Mouse (Mus musculus): Measurements from ENCODE around the gene Fam71f2. TPM values are rescaled to one million over a fixed set of nuclear protein-coding genes. Genes with fewer than 3 reads are reported as not detected.

The Fam71f2 gene
- polyA plus RNA-seq, 1 experiment: not detected

- Histone ChIP-seq H3K9me3 (ENCODE audit: control insufficient read depth, low read length) (no peaks in the 10 kb centered on the region), H3K27me3 (ENCODE audit: control insufficient read depth) (peaks cover 23% of the 10 kb centered on the region), H3K4me1 (ENCODE audit: control insufficient read depth) (peaks cover 18% of the 10 kb centered on the region), H3K4me3 (replicated peaks) (no peak overlapping the region), H3K36me3 (ENCODE audit: control insufficient read depth) (peaks cover 1% of the 10 kb centered on the region)
- no peak for TF ChIP-seq TAL1 (IDR thresholded peaks at IDR 0.05; ENCODE audit: low read length)
- no peak for TF ChIP-seq GATA1 (IDR thresholded peaks at IDR 0.05; ENCODE audit: low read length)
Measured at GRCm38 (mm10) chr6:29269006-29269668, 10.3 kb upstream of the Fam71f2 start.

DNA sequence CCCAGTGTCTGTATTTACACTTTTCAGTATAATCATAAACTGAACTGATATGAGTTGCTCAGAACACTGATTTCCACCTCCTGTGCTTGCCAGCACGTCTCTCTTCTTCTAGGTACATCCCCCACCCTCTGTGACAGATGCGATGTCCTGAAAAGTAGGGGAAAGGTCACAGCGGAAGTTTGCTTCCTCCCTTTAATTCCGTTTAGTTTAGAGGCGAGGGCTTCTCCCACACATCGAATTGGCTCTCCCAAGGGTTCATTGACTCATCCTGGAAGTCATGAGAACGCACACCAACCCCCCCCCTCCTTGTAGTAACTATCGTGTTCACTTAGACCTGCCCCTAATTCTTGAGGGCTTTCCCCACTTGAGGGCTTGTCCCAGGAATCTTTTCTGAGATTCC is 8.4 kb upstream of the Fam71f2 start:
- H3K36me3 ChIP-seq (ENCODE audit: control insufficient read depth): peaks cover 14% of the 10 kb centered on the region
- H3K9me3 ChIP-seq (ENCODE audit: control insufficient read depth, low read length): no peaks in the 10 kb centered on the region
- no peak overlapping the region for H3K4me3 ChIP-seq (replicated peaks)
- TF ChIP-seq TAL1 (IDR thresholded peaks at IDR 0.05; ENCODE audit: low read length) (no peak), GATA1 (IDR thresholded peaks at IDR 0.05; ENCODE audit: low read length) (no peak)
- peaks cover 19% of the 10 kb centered on the region for H3K27me3 ChIP-seq (ENCODE audit: control insufficient read depth)
- peaks cover 24% of the 10 kb centered on the region for H3K4me1 ChIP-seq (ENCODE audit: control insufficient read depth)

DNA sequence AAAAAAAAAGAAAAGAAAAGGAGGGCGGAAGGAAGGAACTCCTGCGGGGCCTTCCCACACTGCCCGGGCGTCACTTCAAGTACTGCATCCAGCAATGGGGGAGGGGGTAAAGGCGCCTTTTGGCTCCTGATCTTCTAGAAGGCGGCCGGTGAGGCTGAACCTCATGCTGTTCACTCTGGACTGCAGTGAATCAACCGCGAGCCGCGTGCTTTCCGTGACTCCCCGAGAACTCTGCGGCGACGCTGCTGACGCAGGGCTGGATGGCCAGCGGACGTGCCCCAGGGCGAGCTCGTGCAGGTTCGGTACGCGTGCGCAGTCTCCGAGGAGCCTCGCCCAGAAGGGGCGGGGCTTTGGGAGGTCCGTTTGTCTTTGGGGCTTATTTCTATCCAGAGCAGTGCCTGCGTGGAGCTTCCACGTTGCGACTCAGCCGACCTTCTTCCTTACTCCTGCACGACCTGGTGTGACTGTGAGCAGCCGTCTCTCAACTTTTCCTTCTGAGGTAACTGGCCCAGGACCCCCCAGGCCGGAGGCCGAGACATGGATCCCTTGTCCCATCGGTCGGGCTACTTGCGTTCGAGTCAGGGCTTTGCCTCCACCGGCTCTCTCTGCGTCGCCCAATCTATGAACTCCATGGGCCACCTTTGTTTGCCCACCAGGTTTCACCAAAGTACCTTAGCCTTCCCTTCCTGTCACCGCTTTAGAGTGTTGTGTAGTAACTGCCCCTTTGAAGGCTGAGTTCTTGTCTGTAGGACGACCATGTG is 6.9 kb upstream of the Fam71f2 start, which contains the start of gene Hilpda:
Gene Hilpda (plus strand): TSS at position 177 of the 761 bp plus-strand sequence.
- TF ChIP-seq TAL1 (IDR thresholded peaks at IDR 0.05; ENCODE audit: low read length) (no peak), GATA1 (IDR thresholded peaks at IDR 0.05; ENCODE audit: low read length) (no peak)
- Histone ChIP-seq H3K27me3 (ENCODE audit: control insufficient read depth) (peaks cover 19% of the 10 kb centered on the region), H3K9me3 (ENCODE audit: control insufficient read depth, low read length) (no peaks in the 10 kb centered on the region), H3K36me3 (ENCODE audit: control insufficient read depth) (peaks cover 14% of the 10 kb centered on the region), H3K4me3 (replicated peaks) (peak within 1 kb of the TSS; percentile 75), H3K4me1 (ENCODE audit: control insufficient read depth) (peaks cover 24% of the 10 kb centered on the region)

GRCm38 (mm10) chr6:29276746-29277145 is 2.6 kb upstream of the Fam71f2 start:
- no peaks in the 10 kb centered on the region for H3K9me3 ChIP-seq (ENCODE audit: control insufficient read depth, low read length)
- H3K27me3 ChIP-seq (ENCODE audit: control insufficient read depth): peaks cover 3% of the 10 kb centered on the region; the same call in 1 of the 2 replicates
- no peak for TF ChIP-seq GATA1 (IDR thresholded peaks at IDR 0.05; ENCODE audit: low read length)
- no peak for TF ChIP-seq TAL1 (IDR thresholded peaks at IDR 0.05; ENCODE audit: low read length)
- peaks cover 14% of the 10 kb centered on the region for H3K36me3 ChIP-seq (ENCODE audit: control insufficient read depth)
- H3K4me1 ChIP-seq (ENCODE audit: control insufficient read depth): peaks cover 27% of the 10 kb centered on the region
- no peak overlapping the region for H3K4me3 ChIP-seq (replicated peaks)

DNA sequence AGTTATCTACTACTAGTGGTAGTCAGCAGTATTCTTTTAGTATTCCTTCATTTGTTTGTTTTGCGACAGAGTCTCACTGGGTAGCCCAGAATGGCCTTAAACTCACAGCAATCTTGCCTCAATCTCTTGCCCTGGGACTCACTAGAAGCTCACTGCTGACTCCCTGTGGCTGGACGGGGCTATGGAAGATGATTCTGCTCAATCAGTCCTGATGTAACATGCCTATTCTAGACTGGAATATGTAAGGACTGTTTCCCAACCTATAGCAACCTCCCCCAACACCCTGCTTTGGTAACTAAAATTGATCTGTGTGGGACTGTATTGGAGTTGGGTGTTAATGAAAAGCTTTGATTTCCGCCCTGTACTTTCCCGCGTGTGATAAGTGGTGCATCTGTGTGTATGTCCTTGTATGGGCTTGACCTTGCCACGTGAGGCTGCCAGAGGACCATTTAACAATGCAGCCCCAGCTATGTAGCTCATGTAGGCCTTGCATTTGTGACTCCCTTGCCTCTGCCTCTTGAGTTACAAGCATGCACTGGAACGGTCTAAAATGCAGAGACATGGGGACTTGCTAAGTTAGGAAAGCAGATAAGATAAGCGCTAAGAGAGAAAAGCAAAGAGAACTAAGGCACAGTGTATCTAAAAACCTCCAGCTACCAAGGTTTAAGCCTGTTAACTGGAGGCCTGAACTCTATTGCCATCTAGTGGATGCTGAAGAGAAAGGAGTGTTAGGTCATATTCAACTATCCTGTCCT is 703 bp upstream of the Fam71f2 start:
- no peaks in the 10 kb centered on the region for H3K27me3 ChIP-seq (ENCODE audit: control insufficient read depth)
- no peak overlapping the region for H3K4me3 ChIP-seq (replicated peaks)
- H3K4me1 ChIP-seq (ENCODE audit: control insufficient read depth): peaks cover 12% of the 10 kb centered on the region
- no peak for TF ChIP-seq GATA1 (IDR thresholded peaks at IDR 0.05; ENCODE audit: low read length)
- no peak for TF ChIP-seq TAL1 (IDR thresholded peaks at IDR 0.05; ENCODE audit: low read length)
- H3K36me3 ChIP-seq (ENCODE audit: control insufficient read depth): peaks cover 14% of the 10 kb centered on the region
- H3K9me3 ChIP-seq (ENCODE audit: control insufficient read depth, low read length): no peaks in the 10 kb centered on the region

- Histone ChIP-seq H3K36me3 (ENCODE audit: control insufficient read depth) (no peaks in the 10 kb centered on the region; the same call in 1 of the 2 replicates), H3K9me3 (ENCODE audit: control insufficient read depth, low read length) (no peaks in the 10 kb centered on the region), H3K27me3 (ENCODE audit: control insufficient read depth) (no peaks in the 10 kb centered on the region), H3K4me3 (replicated peaks) (no peak overlapping the region), H3K4me1 (ENCODE audit: control insufficient read depth) (peaks cover 4% of the 10 kb centered on the region)
- TF ChIP-seq TAL1 (IDR thresholded peaks at IDR 0.05; ENCODE audit: low read length) (no peak), GATA1 (IDR thresholded peaks at IDR 0.05; ENCODE audit: low read length) (no peak)
Measured at GRCm38 (mm10) chr6:29280671-29281070, 1.3 kb downstream of the Fam71f2 start.

- H3K36me3 ChIP-seq (ENCODE audit: control insufficient read depth): no peaks in the 10 kb centered on the region
- no peak for TF ChIP-seq TAL1 (IDR thresholded peaks at IDR 0.05; ENCODE audit: low read length)
- TF ChIP-seq GATA1 (IDR thresholded peaks at IDR 0.05; ENCODE audit: low read length): no peak
- no peak overlapping the region for H3K4me3 ChIP-seq (replicated peaks)
- no peaks in the 10 kb centered on the region for H3K27me3 ChIP-seq (ENCODE audit: control insufficient read depth)
- H3K4me1 ChIP-seq (ENCODE audit: control insufficient read depth): no peaks in the 10 kb centered on the region
- H3K9me3 ChIP-seq (ENCODE audit: control insufficient read depth, low read length): no peaks in the 10 kb centered on the region
Measured at GRCm38 (mm10) chr6:29286870-29287269, 7.5 kb downstream of the Fam71f2 start.

DNA sequence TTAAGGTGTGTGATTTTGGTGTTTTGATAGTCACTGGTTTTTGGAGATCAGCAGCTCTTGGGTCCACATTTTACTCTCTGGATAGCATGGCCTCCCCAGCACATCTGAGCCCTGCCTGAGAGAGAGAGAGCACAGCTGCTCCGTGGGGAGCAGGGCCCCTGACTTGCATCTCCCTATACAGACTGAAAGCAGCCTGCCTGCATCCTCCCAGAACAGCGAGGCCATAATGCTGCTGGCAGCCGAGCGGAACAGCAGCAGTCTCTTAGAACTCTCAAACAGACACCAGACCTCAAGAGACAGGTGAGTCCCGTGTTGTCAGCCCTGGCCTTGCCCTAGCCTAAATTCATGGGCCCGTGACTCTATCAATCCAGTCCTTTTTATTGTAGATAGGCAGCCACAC is 8.1 kb downstream of the Fam71f2 start:
- H3K4me1 ChIP-seq (ENCODE audit: control insufficient read depth): no peaks in the 10 kb centered on the region
- no peaks in the 10 kb centered on the region for H3K9me3 ChIP-seq (ENCODE audit: control insufficient read depth, low read length)
- no peak for TF ChIP-seq GATA1 (IDR thresholded peaks at IDR 0.05; ENCODE audit: low read length)
- no peak for TF ChIP-seq TAL1 (IDR thresholded peaks at IDR 0.05; ENCODE audit: low read length)
- no peak overlapping the region for H3K4me3 ChIP-seq (replicated peaks)
- H3K27me3 ChIP-seq (ENCODE audit: control insufficient read depth): no peaks in the 10 kb centered on the region
- H3K36me3 ChIP-seq (ENCODE audit: control insufficient read depth): no peaks in the 10 kb centered on the region

DNA sequence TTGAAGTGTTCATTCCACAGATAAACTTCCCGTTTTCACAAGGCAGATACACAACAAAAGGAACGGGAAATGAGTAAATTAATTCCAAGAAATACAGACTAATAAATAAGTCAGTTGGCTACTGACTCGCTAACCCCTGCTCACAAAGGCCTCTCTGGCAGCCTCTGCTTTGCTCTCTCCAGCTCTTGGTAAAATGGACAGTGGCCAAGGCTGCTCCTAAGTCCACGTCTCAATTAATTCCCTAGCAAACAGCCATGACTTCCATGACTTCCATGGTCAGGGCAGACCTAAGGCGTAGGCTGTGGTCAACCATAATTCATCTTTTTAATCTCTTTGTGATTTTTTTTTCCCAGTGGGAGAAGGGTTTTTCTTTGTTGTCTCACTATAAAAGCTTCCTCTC is 8.6 kb downstream of the Fam71f2 start:
- no peaks in the 10 kb centered on the region for H3K4me1 ChIP-seq (ENCODE audit: control insufficient read depth)
- H3K9me3 ChIP-seq (ENCODE audit: control insufficient read depth, low read length): no peaks in the 10 kb centered on the region
- H3K27me3 ChIP-seq (ENCODE audit: control insufficient read depth): no peaks in the 10 kb centered on the region
- H3K36me3 ChIP-seq (ENCODE audit: control insufficient read depth): no peaks in the 10 kb centered on the region
- no peak overlapping the region for H3K4me3 ChIP-seq (replicated peaks)
- TF ChIP-seq TAL1 (IDR thresholded peaks at IDR 0.05; ENCODE audit: low read length) (no peak), GATA1 (IDR thresholded peaks at IDR 0.05; ENCODE audit: low read length) (no peak)
